Mouse (Mus musculus) CH12.LX (cell line): ENCODE measurements at regions not wholly inside any gene's neighbourhood (a gene's known extent, or its start where the extent isn't known, plus 50 kb on each side); places are given as distances from the start of the nearest gene placed in this dataset.

Experiments
- DNase-seq: peaks from one replicate; pipeline ENCODE4 v3.0.0-alpha.2; 2013; ENCODE audit errors: extremely low read depth
- H3K27ac ChIP-seq: 2 replicates; pipeline ENCODE4 v1.5.1; 2012; ENCODE audit warnings: low read depth, mild to moderate bottlenecking, control low read depth, moderate library complexity; ENCODE audit not compliant: insufficient read depth
- H3K27me3 ChIP-seq: replicated peaks from 2 replicates; pipeline ENCODE3; 2012; ENCODE audit warnings: inconsistent platforms
- H3K36me3 ChIP-seq, 2 experiments: replicated peaks in 1 of 2; 2 replicates each; pipeline versions ENCODE3 to v1.6.1; 2012; ENCODE audit warnings: inconsistent platforms in 1 of 2, low read length in 1 of 2, mild to moderate bottlenecking in 1 of 2, mixed read lengths in 1 of 2, moderate library complexity in 1 of 2; ENCODE audit not compliant: control insufficient read depth in 1 of 2, insufficient read depth in 1 of 2
- H3K4me1 ChIP-seq, 2 experiments: 2 replicates each; pipeline ENCODE4 v1.6.1; 2012; ENCODE audit warnings: inconsistent platforms in 1 of 2, moderate library complexity in 1 of 2; ENCODE audit not compliant: insufficient read depth in 2 of 2, control insufficient read depth in 1 of 2
- H3K4me2 ChIP-seq: 2 replicates; pipeline ENCODE4 v1.6.1; 2012; ENCODE audit warnings: low read depth, mild to moderate bottlenecking, control low read depth; ENCODE audit not compliant: poor library complexity, insufficient read depth, severe bottlenecking
- H3K4me3 ChIP-seq, 3 experiments: fragments of 150-350 bp in 1 of 3; sonication (generic) in 1 of 3; replicated peaks in 1 of 3; 2 replicates each; pipeline versions ENCODE3 to v1.5.1; 2011 to 2012; ENCODE audit warnings: low read depth in 2 of 3, low read length in 2 of 3, mild to moderate bottlenecking in 2 of 3, moderate library complexity in 2 of 3, control low read depth in 1 of 3, improper control_type of control experiment in 1 of 3, inconsistent platforms in 1 of 3, mixed read lengths in 1 of 3; ENCODE audit not compliant: poor library complexity in 1 of 3
- H3K79me2 ChIP-seq: replicated peaks from 2 replicates; pipeline ENCODE4 v1.6.1; 2012; ENCODE audit warnings: mild to moderate bottlenecking, moderate library complexity; ENCODE audit not compliant: control insufficient read depth, poor library complexity, insufficient read depth, severe bottlenecking; ENCODE audit errors: extremely low read depth
- H3K9ac ChIP-seq: 2 replicates; pipeline ENCODE4 v1.6.1; 2012; ENCODE audit warnings: low read depth, mild to moderate bottlenecking, control low read depth, moderate library complexity; ENCODE audit not compliant: insufficient read depth
- H3K9me3 ChIP-seq: replicated peaks from 2 replicates; pipeline ENCODE3; 2012; ENCODE audit warnings: low read length, inconsistent platforms, mixed read lengths
- CHD1 ChIP-seq: IDR thresholded peaks from 2 replicates; pipeline ENCODE4 v1.6.1; 2012; ENCODE audit warnings: low read depth, low read length, improper control_type of control experiment, inconsistent platforms
- IRF4 ChIP-seq: IDR thresholded peaks from 2 replicates; pipeline ENCODE4 v1.6.1; 2014; ENCODE audit warnings: low read depth, mild to moderate bottlenecking, inconsistent platforms, low read length, improper control_type of control experiment
- JUN ChIP-seq: IDR thresholded peaks from 2 replicates; pipeline ENCODE4 v1.6.1; 2011; ENCODE audit warnings: low read depth, mild to moderate bottlenecking, low read length, improper control_type of control experiment, moderate library complexity; ENCODE audit not compliant: insufficient read depth
- KAT2A ChIP-seq: IDR thresholded peaks from 2 replicates; pipeline ENCODE4 v1.6.1; 2012; ENCODE audit warnings: low read length, improper control_type of control experiment, inconsistent platforms; ENCODE audit not compliant: insufficient replicate concordance
- MAFK ChIP-seq: IDR thresholded peaks from 2 replicates; pipeline ENCODE4 v1.6.1; 2011; ENCODE audit warnings: low read length, improper control_type of control experiment; ENCODE audit not compliant: insufficient replicate concordance
- MAX ChIP-seq: IDR thresholded peaks from 2 replicates; pipeline ENCODE4 v1.6.1; 2011; ENCODE audit warnings: low read length, improper control_type of control experiment
- MXI1 ChIP-seq: IDR thresholded peaks from 2 replicates; pipeline ENCODE4 v1.6.1; 2011; ENCODE audit warnings: mild to moderate bottlenecking, low read depth, low read length, improper control_type of control experiment
- MYC ChIP-seq: IDR thresholded peaks from 2 replicates; pipeline ENCODE4 v1.6.1; 2011; ENCODE audit warnings: low read depth, mild to moderate bottlenecking, improper control_type of control experiment, low read length
- NRF1 ChIP-seq: IDR thresholded peaks from 2 replicates; pipeline ENCODE4 v1.6.1; 2014; ENCODE audit warnings: low read depth, mild to moderate bottlenecking, inconsistent platforms, low read length, improper control_type of control experiment, moderate library complexity
- PAX5 ChIP-seq: IDR thresholded peaks from 2 replicates; pipeline ENCODE4 v1.6.1; 2012; ENCODE audit warnings: low read length, inconsistent platforms, mixed read lengths
- RAD21 ChIP-seq: IDR thresholded peaks from 2 replicates; pipeline ENCODE4 v1.6.1; 2011; ENCODE audit warnings: low read depth, mild to moderate bottlenecking, low read length, improper control_type of control experiment, moderate library complexity
- SIN3A ChIP-seq: IDR thresholded peaks from 2 replicates; pipeline ENCODE4 v1.6.1; 2012; ENCODE audit warnings: low read length, improper control_type of control experiment, inconsistent platforms
- SMC3 ChIP-seq: IDR thresholded peaks from 2 replicates; pipeline ENCODE4 v1.6.1; 2011; ENCODE audit warnings: low read depth, low read length, improper control_type of control experiment
- UBTF ChIP-seq: IDR thresholded peaks from 2 replicates; pipeline ENCODE4 v1.6.1; 2012; ENCODE audit warnings: low read depth, mild to moderate bottlenecking, inconsistent platforms, low read length, improper control_type of control experiment, moderate library complexity
- USF2 ChIP-seq: conservative IDR thresholded peaks from 2 replicates; pipeline ENCODE4 v1.6.1; 2011; ENCODE audit warnings: low read depth, low read length, improper control_type of control experiment
- ZKSCAN1 ChIP-seq: IDR thresholded peaks from 2 replicates; pipeline ENCODE4 v1.6.1; 2012; ENCODE audit warnings: low read depth, inconsistent platforms, low read length, improper control_type of control experiment, borderline replicate concordance
- dilution Hi-C: fragments of 300-500 bp; cut with MboI; formaldehyde crosslinking; loops from 2 replicates; pipeline ENCODE4 v1.14.3; 2020; ENCODE audit warnings: low sequenced_read_pairs; ENCODE audit not compliant: extremely low pct_unique_long_range_greater_than_20kb, extremely low pct_ligation_motif_present
- in situ Hi-C: fragments of 300-500 bp; cut with MboI; formaldehyde crosslinking; loops from 3 replicates; pipeline ENCODE4 v1.14.3; 2019; ENCODE audit warnings: low sequenced_read_pairs, low pct_ligation_motif_present, low pct_unique_long_range_greater_than_20kb, mixed read lengths

- Histone ChIP-seq H3K4me2 (no peak overlapping the region), H3K36me3 (no peaks in the 10 kb centered on the region), H3K27me3 (no peaks in the 10 kb centered on the region), H3K27ac (no peak overlapping the region), H3K9me3 (peaks cover 71% of the 10 kb centered on the region), H3K4me1 (no peaks in the 10 kb centered on the region), H3K9ac (no peak overlapping the region), H3K79me2 (no peaks in the 10 kb centered on the region), H3K4me3 (no peak overlapping the region)
- dilution Hi-C loops (no loop called here), in situ Hi-C loops (no loop called here)
- DNase-seq, result no peak
- TF ChIP-seq MXI1 (no peak), RAD21 (no peak), JUN (no peak), USF2 (no peak), IRF4 (no peak)
Observed at GRCm38 (mm10) chr5:117018419-117019150, 97.3 kb downstream of the Suds3 start.

- no peak for DNase-seq
- no peaks in the 10 kb centered on the region for H3K36me3 ChIP-seq
- no peak overlapping the region for H3K9ac ChIP-seq
- H3K4me3 ChIP-seq, result no peak overlapping the region
- H3K27ac ChIP-seq, result no peak overlapping the region
- no peaks in the 10 kb centered on the region for H3K4me1 ChIP-seq
- dilution Hi-C loops, result no loop called here
- no peaks in the 10 kb centered on the region for H3K27me3 ChIP-seq
- peaks cover 50% of the 10 kb centered on the region for H3K9me3 ChIP-seq
- TF ChIP-seq RAD21 (no peak), PAX5 (no peak), CHD1 (no peak), SIN3A (no peak), NRF1 (no peak), SMC3 (no peak), ZKSCAN1 (no peak), MXI1 (no peak), MAX (no peak), KAT2A (no peak), MAFK (no peak), MYC (no peak), UBTF (no peak)
- in situ Hi-C loops, result no loop called here
- H3K79me2 ChIP-seq, result no peaks in the 10 kb centered on the region
- no peak overlapping the region for H3K4me2 ChIP-seq
Observed at GRCm38 (mm10) chr5:117011128-117011527, 104.8 kb downstream of the Suds3 start.
